Mouse (Mus musculus) gastrocnemius, adult 18-20 months (tissue): Measurements from ENCODE around the gene Hs2st1. TPM values are rescaled to one million over a fixed set of nuclear protein-coding genes. Genes with fewer than 3 reads are reported as not detected.

Experiments
- DNase-seq: peaks from one replicate; pipeline ENCODE4 v3.0.0; 2021; ENCODE audit warnings: low spot score
- total RNA-seq, 2 experiments: library from RNA; stranded (reverse); gene quantifications; 2 replicates each; pipeline ENCODE4 v1.2.3; 2021

The Hs2st1 gene
- total RNA-seq, 2 experiments from 2014 or later: 10.8 to 12.5 TPM

DNA sequence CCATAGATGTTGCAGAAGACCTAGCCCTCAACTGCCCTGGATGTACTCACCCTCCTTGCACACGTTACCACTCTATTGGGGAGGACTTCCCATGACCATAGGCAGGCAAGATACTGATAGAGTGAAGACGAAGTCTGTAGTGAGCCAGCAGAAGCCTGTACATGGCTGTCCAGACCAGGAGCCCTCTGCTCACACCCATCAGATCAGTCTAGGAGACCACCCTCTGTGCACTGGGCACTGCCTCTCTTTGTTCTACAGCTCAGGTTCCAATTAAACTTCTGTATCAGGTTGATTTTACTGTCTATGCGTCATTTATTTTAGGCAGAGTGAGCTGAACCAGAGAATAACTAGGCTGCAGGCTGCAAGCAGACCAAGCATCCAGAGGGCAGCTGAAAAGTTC is 59.3 kb downstream of the Hs2st1 start:
- DNase-seq: no peak

- DNase-seq: no peak
These were observed 61.6 kb downstream of the Hs2st1 start for GRCm38 (mm10) chr3:144508342-144508741.

DNA sequence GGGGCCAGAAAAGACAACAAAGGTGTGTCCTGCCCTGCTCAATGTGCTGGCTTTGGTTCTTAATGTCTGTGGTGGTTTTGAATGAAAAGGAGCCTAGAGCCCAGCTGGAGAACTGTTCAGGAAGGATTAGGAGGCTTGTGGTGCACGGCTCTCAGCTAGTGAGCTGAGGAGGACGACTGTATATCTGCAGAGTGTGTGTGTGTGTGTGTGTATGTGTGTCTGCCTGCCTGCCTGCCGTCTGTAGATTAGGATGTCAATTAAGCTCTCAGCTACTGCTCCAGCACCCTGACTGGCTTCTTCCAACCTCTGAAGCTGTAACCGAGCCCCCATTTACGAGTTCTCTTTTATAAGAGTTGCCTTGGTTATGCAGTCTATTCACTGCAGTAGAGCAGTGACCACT is 62.1 kb downstream of the Hs2st1 start:
- no peak for DNase-seq

- DNase-seq: peak; percentile 72
These were observed 63.8 kb downstream of the Hs2st1 start for GRCm38 (mm10) chr3:144506213-144506612.

DNA sequence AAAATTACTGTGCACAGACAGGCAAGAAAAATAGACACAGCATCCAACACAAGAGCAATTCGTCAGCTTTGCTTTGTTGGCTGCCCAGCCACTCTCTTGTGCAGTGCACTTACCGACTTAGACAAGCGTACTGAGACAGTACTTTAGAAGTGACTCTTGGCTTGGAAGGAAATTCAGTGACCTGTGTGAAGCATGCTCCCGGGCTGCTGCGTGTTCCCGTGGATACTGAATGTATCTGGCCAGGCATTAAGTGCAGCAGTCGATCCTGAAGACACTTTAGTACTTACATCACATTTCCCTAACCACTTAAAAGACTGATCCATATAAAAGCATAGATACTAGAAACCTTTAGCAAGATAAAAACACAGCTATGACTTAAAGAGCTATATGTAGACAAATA is 68.1 kb downstream of the Hs2st1 start:
- DNase-seq: no peak

GRCm38 (mm10) chr3:144496762-144497161 is 73.2 kb downstream of the Hs2st1 start:
- DNase-seq: no peak

- DNase-seq: no peak
These were observed 75.1 kb downstream of the Hs2st1 start for GRCm38 (mm10) chr3:144494838-144495237.

DNA sequence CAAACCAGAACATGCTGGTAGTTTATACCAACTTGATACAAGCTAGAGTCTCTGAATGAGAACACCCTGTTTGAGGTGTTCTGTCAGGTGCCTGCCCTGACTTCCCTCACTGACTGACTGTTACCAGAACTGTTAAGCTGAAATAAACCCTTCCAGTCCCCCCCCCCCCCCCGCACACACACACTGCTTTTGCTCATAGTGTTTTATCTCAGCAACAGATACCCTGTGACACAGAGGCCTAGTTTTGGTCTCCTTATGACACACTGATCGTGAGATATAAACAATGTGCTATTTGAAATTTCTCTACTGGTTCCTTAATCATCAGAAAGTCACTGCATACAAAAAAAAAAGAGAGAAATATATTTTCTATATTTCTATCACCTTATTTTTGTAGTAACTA is 81.2 kb downstream of the Hs2st1 start:
- DNase-seq: no peak

GRCm38 (mm10) chr3:144480595-144480994 is 89.4 kb downstream of the Hs2st1 start:
- no peak for DNase-seq

DNA sequence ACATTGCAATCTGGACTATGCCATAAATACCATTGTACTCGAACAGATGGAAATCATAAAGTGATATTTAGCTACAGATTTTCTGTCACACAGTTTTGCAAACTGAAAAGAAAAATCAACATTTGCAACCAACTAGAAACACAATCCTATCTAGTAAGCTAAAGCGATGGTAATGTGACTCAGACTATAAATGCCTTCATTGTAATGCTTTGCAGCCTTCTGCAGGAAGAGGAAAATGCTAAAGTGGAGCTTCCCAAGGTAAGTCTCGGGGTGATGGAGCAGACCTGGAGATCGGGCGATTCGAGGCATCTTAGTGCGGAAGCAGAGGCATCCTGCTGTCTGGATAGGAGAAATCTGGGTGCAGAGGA is 91.6 kb downstream of the Hs2st1 start:
- DNase-seq: no peak

- no peak for DNase-seq
These were observed 92.1 kb downstream of the Hs2st1 start for GRCm38 (mm10) chr3:144477707-144478426.

DNA sequence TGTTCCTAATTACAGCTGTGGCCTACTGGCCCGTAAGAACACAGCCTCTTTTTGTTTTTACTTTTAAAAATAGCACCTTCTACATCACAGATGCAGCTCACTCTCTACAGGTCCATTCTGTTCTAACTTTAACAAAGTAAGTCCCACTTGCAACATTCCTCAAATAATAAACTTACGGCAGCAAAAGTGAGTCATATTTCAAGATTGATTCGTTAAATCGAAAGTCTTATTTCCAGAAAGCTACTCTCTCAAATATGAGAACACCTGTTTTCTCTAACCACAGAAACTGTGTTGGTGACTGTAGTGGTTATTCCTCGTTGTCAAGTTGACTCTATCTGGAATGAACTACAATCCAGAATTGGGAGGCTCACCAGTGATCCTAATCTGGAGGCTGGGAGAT is 94.1 kb downstream of the Hs2st1 start:
- no peak for DNase-seq

- no peak for DNase-seq
These were observed 95.3 kb downstream of the Hs2st1 start for GRCm38 (mm10) chr3:144474726-144475125.

- DNase-seq: no peak
These were observed 98.0 kb downstream of the Hs2st1 start for GRCm38 (mm10) chr3:144471954-144472353.

DNA sequence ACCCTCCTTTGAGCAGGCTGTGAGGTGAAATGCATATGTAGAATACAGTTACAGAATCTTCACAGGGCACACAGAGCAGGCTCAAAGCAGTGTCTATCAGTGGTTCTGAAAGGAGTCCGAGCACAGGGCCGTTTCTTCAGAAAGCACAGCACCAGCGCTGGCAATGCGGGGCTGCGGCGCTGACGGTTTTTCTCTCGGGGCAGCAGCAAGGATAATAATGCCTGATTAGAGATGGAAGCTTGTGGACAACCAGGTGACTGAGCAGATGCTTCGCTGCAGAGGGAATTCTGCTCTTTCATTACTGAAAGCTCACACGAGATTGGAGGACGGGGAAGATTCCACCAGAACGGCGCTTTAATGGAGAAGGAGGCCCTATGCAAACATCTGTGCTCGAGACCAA is 99.1 kb downstream of the Hs2st1 start:
- no peak for DNase-seq

DNA sequence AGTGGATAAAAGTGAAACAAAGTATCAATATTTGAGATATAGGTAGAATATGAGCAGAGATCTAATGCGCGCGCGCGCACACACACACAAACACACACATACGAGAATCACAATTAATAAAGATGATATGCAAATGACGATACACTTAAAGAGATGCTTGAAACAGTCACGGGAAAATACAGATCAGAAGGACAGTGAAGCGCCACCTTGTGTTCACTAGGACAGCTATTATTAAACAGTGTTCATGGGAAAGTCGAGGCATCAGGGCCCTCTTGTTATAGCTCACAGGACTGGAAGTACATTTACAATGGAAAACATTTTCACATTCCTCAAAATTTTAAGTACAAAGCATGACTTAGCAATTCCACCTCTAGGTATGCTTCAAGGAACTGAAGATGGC is 102.5 kb downstream of the Hs2st1 start:
- DNase-seq: no peak

GRCm38 (mm10) chr3:144466108-144466678 is 103.8 kb downstream of the Hs2st1 start:
- peak; percentile 10 for DNase-seq

DNA sequence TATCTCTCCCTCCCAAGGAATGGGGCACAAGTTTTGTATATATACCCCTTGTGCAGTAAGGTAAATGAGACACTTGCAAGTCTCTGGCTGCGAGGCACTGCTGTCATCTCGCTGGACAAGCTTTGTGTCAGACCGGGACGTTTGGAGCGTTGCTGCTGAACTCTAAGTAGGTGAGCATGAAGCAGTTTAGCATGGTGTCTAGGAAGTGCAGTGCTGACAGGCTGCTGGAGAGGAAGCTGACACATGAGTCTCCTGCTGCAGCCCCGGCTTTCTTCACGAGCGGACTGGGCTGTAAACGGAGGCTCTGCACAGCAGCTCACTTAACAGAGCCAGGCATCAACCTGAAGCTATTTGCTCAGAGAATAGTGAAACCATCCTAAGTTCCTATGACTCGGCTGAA is 107.3 kb downstream of the Hs2st1 start:
- no peak for DNase-seq

DNA sequence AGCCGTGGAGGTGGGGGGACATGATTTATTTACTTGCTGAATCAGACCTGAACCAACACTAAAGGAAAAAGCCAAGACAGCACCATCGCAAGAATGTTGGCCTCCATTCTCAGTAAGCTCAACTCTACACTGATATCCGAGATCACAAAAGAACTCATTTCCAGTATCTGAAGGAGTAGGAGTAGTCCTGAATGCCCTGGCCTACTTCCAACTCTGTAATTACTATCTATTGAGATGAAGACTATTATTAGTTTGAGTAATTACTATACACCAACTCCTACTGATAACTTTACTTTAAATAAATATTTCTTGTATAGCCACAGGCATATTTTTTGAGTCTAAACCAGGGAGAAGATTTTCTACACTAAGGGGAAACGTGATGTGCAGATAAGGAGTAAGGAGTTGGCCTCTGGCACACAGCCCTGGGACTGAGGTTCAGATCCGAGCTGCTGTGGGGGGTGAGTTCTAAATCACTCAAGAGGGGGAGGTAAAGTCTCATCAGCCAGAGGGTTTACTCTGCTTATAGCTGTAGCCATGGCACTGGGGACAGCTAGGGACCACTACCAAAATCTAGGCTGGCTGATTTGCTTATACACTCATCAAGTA is 109.7 kb downstream of the Hs2st1 start:
- DNase-seq: no peak

GRCm38 (mm10) chr3:144459285-144459697 is 110.7 kb downstream of the Hs2st1 start:
- DNase-seq: no peak

GRCm38 (mm10) chr3:144453701-144454430 is 116.1 kb downstream of the Hs2st1 start:
- peak; percentile 72 for DNase-seq

DNA sequence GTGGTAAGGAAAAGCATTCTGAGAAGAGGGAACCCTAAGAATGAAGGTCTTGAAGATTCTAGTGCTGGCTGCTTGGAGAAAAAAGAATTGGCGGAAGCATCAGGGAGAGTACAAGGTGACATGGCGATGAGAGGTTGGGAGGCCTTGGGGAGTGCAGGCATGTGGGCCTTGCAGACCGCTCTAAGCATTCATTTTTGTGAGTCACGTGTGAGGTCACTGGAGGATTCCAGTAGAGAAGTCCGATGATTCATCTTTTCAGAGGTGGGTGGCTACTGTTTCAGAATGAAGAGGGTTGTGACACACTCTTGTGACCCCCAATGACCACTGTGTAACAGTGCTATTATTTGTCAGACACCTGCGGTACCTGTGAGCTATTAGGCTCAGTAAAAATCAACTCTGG is 121.0 kb downstream of the Hs2st1 start:
- no peak for DNase-seq
